Mouse (Mus musculus) myocyte (in vitro differentiated cells): Measurements from ENCODE around the gene Eif2b5.

Source experiments
- CEBPB ChIP-seq: IDR thresholded peaks from 2 replicates; pipeline ENCODE4 v1.6.1; 2011; ENCODE audit warnings: mild to moderate bottlenecking, moderate library complexity; ENCODE audit not compliant: poor library complexity, insufficient read depth, severe bottlenecking
- MAX ChIP-seq: IDR thresholded peaks from one replicate; pipeline ENCODE4 v1.6.1; 2011; ENCODE audit warnings: low read depth, mild to moderate bottlenecking, control low read depth
- POLR2A ChIP-seq: IDR thresholded peaks from one replicate; pipeline ENCODE4 v1.6.1; 2011; ENCODE audit warnings: low read depth, mild to moderate bottlenecking, control low read depth, moderate library complexity; ENCODE audit not compliant: insufficient read length
- POLR2AphosphoS2 ChIP-seq: IDR thresholded peaks from one replicate; pipeline ENCODE4 v1.6.1; 2011; ENCODE audit warnings: low read depth, control low read depth; ENCODE audit not compliant: insufficient read length
- TCF12 ChIP-seq: IDR thresholded peaks from one replicate; pipeline ENCODE4 v1.6.1; 2011; ENCODE audit warnings: mild to moderate bottlenecking, control low read depth; ENCODE audit not compliant: poor library complexity, insufficient read depth, severe bottlenecking
- USF1 ChIP-seq: IDR thresholded peaks from one replicate; pipeline ENCODE4 v1.6.1; 2011; ENCODE audit warnings: low read depth, mild to moderate bottlenecking, control low read depth, moderate library complexity

GRCm38 (mm10) chr16:20540438-20540837 is 41.8 kb downstream of the Eif2b5 start:
- TF ChIP-seq POLR2AphosphoS2 (no peak), POLR2A (no peak), USF1 (no peak), TCF12 (no peak), CEBPB (no peak), MAX (no peak)
